Mouse (Mus musculus) heart, embryonic 10.5 days (tissue): ENCODE measurements at regions not wholly inside any gene's neighbourhood (a gene's known extent, or its start where the extent isn't known, plus 50 kb on each side); places are given as distances from the start of the nearest gene placed in this dataset.

ENCODE experiments used
- DNase-seq: peaks from one replicate; pipeline ENCODE4 v3.0.0-alpha.2; 2017; ENCODE audit warnings: low spot score
- H3K27ac ChIP-seq: fragments of 300-500 bp; sonication (generic); 2 replicates; pipeline ENCODE4 v1.5.1; 2016; ENCODE audit warnings: mild to moderate bottlenecking
- H3K27me3 ChIP-seq: fragments of 300-500 bp; sonication (generic); 2 replicates; pipeline ENCODE4 v1.6.1; 2016; ENCODE audit warnings: mild to moderate bottlenecking; ENCODE audit not compliant: poor library complexity, insufficient read depth, severe bottlenecking
- H3K36me3 ChIP-seq: fragments of 300-500 bp; sonication (generic); 2 replicates; pipeline ENCODE4 v1.6.1; 2016; ENCODE audit warnings: mild to moderate bottlenecking, moderate library complexity
- H3K4me1 ChIP-seq: fragments of 300-500 bp; sonication (generic); 2 replicates; pipeline ENCODE4 v1.6.1; 2016; ENCODE audit warnings: mild to moderate bottlenecking
- H3K4me3 ChIP-seq: fragments of 300-500 bp; sonication (generic); 2 replicates; pipeline ENCODE4 v1.5.1; 2016; ENCODE audit warnings: mild to moderate bottlenecking, moderate library complexity
- H3K9me3 ChIP-seq: fragments of 300-500 bp; sonication (generic); 2 replicates; pipeline ENCODE4 v1.6.1; 2016; ENCODE audit warnings: mild to moderate bottlenecking, moderate library complexity
- WGBS: fragments of 180-500 bp; shearing (Covaris S2); methylation state at CpG from one replicate; pipeline ENCODE4 v1.1.7; 2016; 5-methylcytosine and 5-hydroxymethylcytosine counted together

DNA sequence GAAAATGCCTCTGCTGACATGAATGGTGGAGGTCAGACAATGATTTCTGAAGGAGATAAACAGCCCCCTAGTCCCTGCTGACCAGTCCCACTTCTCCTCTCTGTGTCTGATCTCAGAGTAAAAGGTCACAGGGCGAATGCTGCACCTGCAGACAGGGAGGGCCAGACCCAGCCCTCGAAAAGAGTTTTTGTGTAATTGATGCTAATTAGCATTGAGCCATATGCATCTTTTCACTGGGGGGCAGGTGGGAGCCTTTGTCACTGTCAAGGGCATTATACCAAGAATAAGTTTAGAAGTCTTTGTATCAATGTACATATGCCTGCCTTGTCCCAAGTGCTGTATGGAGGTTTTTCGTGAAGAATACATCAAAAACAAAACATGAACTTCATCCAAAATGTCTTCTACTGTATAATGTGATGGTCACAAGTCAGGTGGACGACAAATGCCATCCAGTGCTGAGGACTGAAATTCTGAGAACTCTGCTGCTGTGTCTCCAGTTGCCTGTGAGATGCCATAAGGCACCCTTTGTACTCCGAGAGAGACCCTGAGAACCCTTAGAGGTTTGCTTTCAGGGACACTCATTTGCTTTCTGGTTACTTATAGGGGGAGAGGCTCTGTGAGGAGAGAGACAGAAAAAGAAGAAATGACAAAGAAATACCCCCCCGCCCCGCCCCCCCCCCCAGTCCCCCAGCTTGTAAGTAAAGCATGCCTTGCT lies 528.5 kb upstream of the Marcks start:
- Histone ChIP-seq H3K27me3 (no peaks in the 10 kb centered on the region), H3K27ac (no peak overlapping the region), H3K4me3 (no peak overlapping the region), H3K36me3 (no peaks in the 10 kb centered on the region), H3K4me1 (no peaks in the 10 kb centered on the region), H3K9me3 (no peaks in the 10 kb centered on the region)
- WGBS, result 51% methylated on average over 7 of the region's 7 CpGs
- DNase-seq, result no peak

DNA sequence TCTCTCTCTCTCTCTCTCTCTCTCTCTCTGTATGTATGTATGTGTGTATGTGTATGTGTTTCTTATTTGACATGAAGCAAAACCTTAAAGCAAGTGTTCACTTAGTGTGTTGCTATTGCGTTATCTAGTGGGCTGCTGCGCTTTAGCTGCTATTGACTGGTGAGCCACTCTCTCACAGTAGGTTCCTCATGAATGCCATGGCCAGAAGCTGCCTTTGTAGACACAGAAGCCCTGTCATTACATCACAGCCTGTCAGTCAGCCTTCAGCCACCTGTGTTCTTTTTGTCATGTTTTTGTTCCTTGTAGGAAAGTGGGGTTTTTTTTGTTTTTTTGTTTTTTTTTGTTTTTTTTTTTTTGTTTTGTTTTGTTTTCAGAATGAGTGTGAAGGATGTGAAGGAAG lies 527.8 kb upstream of the Marcks start:
- DNase-seq, result no peak
- no peaks in the 10 kb centered on the region for H3K36me3 ChIP-seq
- H3K27me3 ChIP-seq, result no peaks in the 10 kb centered on the region
- H3K4me1 ChIP-seq, result no peaks in the 10 kb centered on the region
- H3K4me3 ChIP-seq, result no peak overlapping the region
- H3K9me3 ChIP-seq, result no peaks in the 10 kb centered on the region
- 85% methylated on average over 2 of the region's 2 CpGs for WGBS
- no peak overlapping the region for H3K27ac ChIP-seq

DNA sequence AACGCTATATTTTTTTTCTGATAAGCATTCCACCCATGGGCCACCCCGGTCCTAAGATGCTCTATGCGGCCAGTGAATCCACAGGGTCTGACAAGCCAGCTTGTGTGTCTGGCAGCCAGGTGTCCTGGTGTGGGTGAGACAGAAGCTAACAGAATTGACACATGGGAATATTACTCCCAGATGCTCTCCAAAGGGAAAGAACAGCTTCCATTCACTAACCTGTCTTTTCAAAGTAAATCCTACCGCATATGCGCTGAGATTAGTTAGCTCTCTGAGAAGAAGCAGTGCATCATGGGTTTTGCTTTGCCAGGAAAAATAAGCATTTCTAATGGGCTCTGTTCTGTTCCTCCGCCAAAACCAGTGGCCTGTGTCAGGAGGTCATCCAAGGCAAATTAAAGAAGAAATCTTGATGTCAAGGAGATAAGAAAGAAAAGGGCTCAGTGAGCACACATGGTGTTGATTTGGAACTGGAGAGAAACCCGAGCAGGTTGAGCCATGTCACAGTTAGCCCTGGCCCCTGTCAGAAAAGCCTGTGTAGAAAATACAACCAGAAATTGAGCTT lies 498.4 kb upstream of the Marcks start:
- Histone ChIP-seq H3K36me3 (no peaks in the 10 kb centered on the region), H3K9me3 (no peaks in the 10 kb centered on the region), H3K4me3 (no peak overlapping the region), H3K27me3 (peaks cover 5% of the 10 kb centered on the region; the same call in 1 of the 2 replicates), H3K4me1 (no peaks in the 10 kb centered on the region), H3K27ac (no peak overlapping the region)
- no peak for DNase-seq
- 57% methylated on average over 7 of the region's 7 CpGs for WGBS

DNA sequence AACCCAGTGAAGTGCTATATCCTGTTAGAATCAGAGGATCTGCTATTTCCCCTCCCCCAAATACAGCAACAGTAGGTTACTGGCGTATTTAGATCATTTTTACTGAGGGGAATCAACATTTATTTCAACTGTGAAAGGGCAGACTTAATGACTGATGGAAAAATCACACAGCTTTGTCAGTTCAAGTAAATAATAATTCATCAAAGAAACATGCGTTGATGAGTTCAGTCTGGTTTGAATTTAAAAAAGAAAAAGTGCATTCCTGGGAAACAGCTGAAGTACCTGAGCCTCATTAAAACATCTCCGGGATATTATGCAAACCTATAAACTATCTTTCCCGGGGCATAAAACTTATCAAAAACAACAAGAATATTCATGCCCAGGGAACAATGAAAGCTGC lies 497.7 kb upstream of the Marcks start:
- no peaks in the 10 kb centered on the region for H3K36me3 ChIP-seq
- no peak overlapping the region for H3K27ac ChIP-seq
- peaks cover 5% of the 10 kb centered on the region; the same call in 1 of the 2 replicates for H3K27me3 ChIP-seq
- no peaks in the 10 kb centered on the region for H3K4me1 ChIP-seq
- H3K4me3 ChIP-seq, result no peak overlapping the region
- H3K9me3 ChIP-seq, result no peaks in the 10 kb centered on the region
- no peak for DNase-seq
- 67% methylated on average over 4 of the region's 4 CpGs for WGBS

DNA sequence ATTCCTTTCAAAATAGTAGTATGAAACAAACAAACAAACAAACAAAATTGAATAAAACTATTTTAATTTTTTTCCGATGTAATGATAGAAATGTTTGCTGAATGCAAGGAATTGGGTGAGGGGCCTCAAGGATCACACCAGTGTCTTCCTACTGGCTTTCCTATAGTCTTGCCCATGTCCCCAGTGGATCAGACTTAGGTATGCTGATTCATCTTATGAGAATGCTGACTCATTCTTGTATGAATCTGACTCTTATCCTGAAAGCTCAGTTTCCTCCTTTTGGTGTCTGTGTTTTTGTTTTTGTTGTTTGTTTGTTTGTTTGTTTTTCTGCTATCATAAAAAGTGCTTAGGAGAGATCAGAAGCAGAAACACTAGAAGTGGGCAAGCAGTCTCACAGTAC lies 491.7 kb upstream of the Marcks start:
- H3K4me3 ChIP-seq, result no peak overlapping the region
- H3K9me3 ChIP-seq, result peaks cover 3% of the 10 kb centered on the region; the same call in 1 of the 2 replicates
- H3K27me3 ChIP-seq, result peaks cover 28% of the 10 kb centered on the region
- DNase-seq, result no peak
- H3K27ac ChIP-seq, result no peak overlapping the region
- H3K4me1 ChIP-seq, result no peaks in the 10 kb centered on the region
- WGBS, result 86% methylated on average over 1 of the region's 1 CpGs
- H3K36me3 ChIP-seq, result no peaks in the 10 kb centered on the region

DNA sequence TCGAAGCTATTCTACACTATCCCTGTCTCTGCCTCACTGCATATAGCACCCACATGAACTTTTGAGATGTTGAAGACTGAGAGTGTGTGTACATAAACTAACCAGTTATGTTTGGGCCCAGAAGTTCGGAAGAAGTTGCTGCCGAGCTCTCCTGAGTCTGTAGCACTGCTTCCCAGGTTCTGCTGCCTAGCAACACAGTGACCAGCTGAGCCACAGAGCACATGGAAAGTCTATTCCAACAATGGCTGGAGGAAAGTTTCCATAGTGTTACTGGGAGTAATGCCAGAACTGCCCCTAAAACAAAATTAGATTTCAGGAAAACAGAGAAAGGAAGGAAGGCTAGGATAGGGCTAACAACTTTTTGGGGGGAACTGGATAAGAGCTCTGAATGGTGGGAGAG lies 489.2 kb upstream of the Marcks start:
- H3K4me3 ChIP-seq, result no peak overlapping the region
- peaks cover 33% of the 10 kb centered on the region for H3K27me3 ChIP-seq
- H3K36me3 ChIP-seq, result no peaks in the 10 kb centered on the region
- 69% methylated on average over 3 of the region's 3 CpGs for WGBS
- H3K9me3 ChIP-seq, result peaks cover 3% of the 10 kb centered on the region; the same call in 1 of the 2 replicates
- peaks cover 3% of the 10 kb centered on the region; the same call in 1 of the 2 replicates for H3K4me1 ChIP-seq
- no peak overlapping the region for H3K27ac ChIP-seq
- DNase-seq, result peak; percentile 75

DNA sequence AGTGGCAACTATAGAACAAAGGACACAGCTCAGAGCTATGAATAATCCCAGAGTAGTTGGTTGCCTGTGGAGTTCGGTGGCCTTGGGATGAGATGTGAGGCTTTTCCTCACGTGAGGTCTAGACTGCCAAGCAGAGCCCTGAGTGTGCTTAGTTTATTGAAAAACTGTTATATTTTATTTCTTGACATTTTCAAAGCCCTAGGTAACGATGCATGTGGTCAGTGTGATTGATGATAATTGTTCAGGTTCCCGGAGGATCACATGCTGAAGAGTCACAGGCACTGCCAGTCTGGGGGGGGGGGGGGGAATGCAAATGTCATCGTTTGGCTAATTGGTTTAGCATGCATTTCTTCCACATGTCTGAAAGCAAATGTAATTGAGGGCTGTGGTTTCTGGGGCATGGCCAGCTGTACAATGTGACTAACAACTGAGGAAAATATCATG lies 488.1 kb upstream of the Marcks start:
- peaks cover 33% of the 10 kb centered on the region for H3K27me3 ChIP-seq
- H3K36me3 ChIP-seq, result no peaks in the 10 kb centered on the region
- peaks cover 8% of the 10 kb centered on the region; the same call in 1 of the 2 replicates for H3K4me1 ChIP-seq
- no peak for DNase-seq
- no peak overlapping the region for H3K27ac ChIP-seq
- H3K4me3 ChIP-seq, result no peak overlapping the region
- H3K9me3 ChIP-seq, result peaks cover 3% of the 10 kb centered on the region; the same call in 1 of the 2 replicates
- WGBS, result 68% methylated on average over 5 of the region's 5 CpGs

DNA sequence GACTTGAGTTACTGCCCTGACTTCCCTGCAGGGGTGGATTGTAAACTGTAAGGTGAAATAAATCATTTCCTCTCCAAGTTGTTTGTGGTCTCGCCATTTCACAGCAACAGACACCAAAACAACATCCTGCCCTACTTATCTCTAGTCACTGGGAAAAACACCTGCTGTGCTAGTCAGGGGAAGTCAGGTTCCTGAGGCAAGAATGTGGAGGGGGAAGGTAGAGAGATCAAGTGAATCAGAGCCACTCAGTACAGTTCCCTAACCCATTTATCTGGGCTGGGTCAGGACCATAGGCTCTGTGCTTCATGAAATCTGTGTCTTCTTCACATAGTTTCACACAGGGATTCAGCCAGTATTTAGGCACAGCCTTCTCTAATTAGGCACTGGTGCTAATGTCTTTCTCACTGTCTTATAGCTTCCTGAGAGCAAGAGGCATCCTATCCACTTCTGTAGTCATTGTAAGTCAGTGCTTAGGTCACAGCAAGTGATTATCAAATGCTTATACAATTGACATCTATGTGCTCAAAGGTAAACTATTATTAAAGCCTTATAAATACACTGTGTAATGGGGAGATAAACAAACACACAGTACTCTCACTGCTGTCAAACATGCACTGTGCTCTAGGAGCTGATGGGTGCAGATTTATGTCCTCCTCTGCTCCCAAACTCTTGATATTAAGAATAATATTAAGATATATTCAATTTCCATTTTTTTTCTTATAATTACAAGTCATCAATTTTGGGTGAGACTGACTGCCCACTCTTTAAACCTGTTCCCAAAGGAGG lies 487.4 kb upstream of the Marcks start:
- no peaks in the 10 kb centered on the region for H3K36me3 ChIP-seq
- no peak for DNase-seq
- no peak overlapping the region for H3K27ac ChIP-seq
- H3K4me3 ChIP-seq, result no peak overlapping the region
- peaks cover 3% of the 10 kb centered on the region; the same call in 1 of the 2 replicates for H3K9me3 ChIP-seq
- H3K27me3 ChIP-seq, result peaks cover 33% of the 10 kb centered on the region
- WGBS, result 29% methylated on average over 1 of the region's 1 CpGs
- H3K4me1 ChIP-seq, result peaks cover 8% of the 10 kb centered on the region; the same call in 1 of the 2 replicates

DNA sequence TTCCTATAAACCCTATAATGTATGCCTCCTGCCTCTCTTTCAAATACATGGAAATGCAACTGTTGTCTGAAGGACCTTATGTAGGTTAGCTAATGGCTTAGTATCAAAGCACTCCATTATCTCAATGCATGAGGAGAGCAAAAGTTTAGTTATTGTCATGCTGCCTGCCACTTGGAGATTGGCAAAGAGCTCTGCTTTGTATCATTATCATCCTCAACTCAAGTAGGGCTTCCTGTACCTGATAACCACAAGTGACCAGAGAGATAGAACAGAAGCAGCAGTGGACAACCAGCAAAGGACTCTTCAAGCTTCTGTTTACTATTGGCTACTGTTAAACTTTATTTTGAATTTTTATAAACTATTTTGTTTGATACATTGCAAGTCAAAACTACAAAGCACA lies 484.3 kb upstream of the Marcks start:
- no peak overlapping the region for H3K27ac ChIP-seq

DNA sequence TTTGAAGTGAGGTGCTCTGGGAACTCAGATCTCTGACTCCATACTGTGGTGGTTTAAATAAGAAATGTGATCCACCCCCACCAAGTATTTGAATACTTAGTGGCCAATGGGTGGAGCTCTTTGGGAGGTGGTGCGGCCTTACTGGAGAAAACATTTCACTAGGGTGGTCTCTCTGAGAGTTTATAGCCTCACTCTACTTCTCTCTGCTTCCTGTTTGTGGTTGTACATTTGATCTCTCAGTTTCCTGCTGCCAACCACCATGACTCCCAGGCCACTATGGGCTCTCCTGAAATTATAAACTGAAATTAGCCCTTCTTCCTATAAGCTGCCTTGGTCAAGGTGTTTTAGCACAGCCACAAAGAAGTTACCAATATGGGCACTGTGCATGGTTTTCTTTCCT lies 479.9 kb upstream of the Marcks start:
- no peak for DNase-seq
- 90% methylated on average over 1 of the region's 1 CpGs for WGBS
- Histone ChIP-seq H3K4me3 (no peak overlapping the region), H3K36me3 (no peaks in the 10 kb centered on the region), H3K4me1 (peaks cover 30% of the 10 kb centered on the region), H3K27me3 (peaks cover 12% of the 10 kb centered on the region; the same call in 1 of the 2 replicates), H3K9me3 (no peaks in the 10 kb centered on the region), H3K27ac (peak overlapping the region; percentile 72)

More for the DNA sequence above, 484.3 kb upstream of the Marcks start:
- H3K9me3 ChIP-seq, result peaks cover 3% of the 10 kb centered on the region; the same call in 1 of the 2 replicates
- H3K27me3 ChIP-seq, result peaks cover 40% of the 10 kb centered on the region
- H3K4me1 ChIP-seq, result peaks cover 14% of the 10 kb centered on the region
- no peaks in the 10 kb centered on the region for H3K36me3 ChIP-seq
- H3K4me3 ChIP-seq, result no peak overlapping the region
- DNase-seq, result peak; percentile 76

DNA sequence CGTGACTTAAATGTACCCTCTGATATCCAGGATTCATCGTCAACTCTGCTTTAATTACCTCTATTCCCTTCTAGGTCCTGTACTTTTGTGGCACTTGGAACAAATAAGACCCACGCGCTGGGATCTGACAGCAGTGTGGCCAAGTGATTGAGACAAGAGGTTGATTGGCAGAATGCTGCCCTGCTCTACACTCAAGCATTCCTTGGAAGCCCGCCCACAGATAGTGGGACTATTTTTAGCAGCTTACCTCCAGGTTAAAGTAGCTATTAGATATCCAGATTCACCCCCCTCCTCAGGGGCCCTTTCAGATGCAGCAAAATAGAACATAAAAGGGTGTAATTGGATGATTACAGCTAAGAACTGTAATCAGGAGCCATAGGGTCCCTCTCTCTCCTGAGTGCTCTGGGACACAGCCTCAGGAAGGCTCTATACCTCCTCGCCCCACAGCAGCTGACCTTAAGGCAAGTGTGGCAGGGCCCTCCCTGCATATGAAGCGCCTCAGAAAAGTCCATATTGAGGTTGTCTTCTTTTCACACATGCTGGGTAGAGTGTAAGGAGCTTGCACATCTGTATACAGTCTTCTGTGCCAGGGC lies 479.1 kb upstream of the Marcks start:
- H3K9me3 ChIP-seq, result no peaks in the 10 kb centered on the region
- peaks cover 25% of the 10 kb centered on the region for H3K4me1 ChIP-seq
- H3K36me3 ChIP-seq, result no peaks in the 10 kb centered on the region
- no peak overlapping the region for H3K4me3 ChIP-seq
- 36% methylated on average over 7 of the region's 7 CpGs for WGBS
- peak overlapping the region; percentile 72 for H3K27ac ChIP-seq
- peak; percentile 85 for DNase-seq
- peaks cover 12% of the 10 kb centered on the region; the same call in 1 of the 2 replicates for H3K27me3 ChIP-seq

DNA sequence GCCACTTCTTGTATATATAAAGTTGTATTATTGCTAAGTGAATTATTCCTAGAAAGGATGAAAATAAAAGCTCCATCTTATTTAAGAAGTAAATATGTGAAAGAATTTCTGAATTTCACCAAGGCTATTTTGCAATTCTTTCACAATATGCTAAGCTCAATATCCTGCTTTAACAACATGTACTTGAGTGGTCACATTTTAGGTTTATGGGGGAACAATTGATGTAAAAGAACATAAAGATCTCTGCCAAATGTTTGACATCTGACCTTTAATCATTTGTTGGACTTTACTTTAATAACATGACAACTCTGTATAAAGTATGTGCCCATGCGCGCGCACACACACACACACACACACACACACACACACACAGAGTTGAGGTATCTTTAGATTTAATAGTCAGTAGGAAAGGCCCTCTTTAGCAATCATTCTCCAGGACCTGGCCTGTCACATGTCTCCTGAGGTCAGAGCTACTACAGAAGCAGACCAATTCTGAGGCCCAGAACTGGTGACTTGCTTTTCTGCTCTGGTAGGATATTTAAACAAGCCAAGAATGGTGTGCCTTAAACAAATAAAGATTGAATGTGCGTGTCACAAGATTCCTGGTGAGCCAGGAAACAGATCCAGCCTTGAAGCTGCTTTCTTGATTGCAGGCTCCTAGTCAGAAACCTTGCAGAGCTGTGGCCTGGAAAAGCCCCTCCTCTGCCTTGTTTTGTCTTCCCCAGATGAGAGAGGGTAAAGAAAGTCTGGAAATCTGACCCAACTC lies 477.4 kb upstream of the Marcks start:
- no peaks in the 10 kb centered on the region for H3K36me3 ChIP-seq
- no peak overlapping the region for H3K4me3 ChIP-seq
- DNase-seq, result no peak
- peaks cover 12% of the 10 kb centered on the region; the same call in 1 of the 2 replicates for H3K27me3 ChIP-seq
- peaks cover 22% of the 10 kb centered on the region for H3K4me1 ChIP-seq
- 70% methylated on average over 4 of the region's 4 CpGs for WGBS
- no peaks in the 10 kb centered on the region for H3K9me3 ChIP-seq
- H3K27ac ChIP-seq, result peak overlapping the region; percentile 56; the same call in 1 of the 2 replicates
